Mouse (Mus musculus): ENCODE measurements around the gene Hexim1. TPM values are rescaled to one million over a fixed set of nuclear protein-coding genes. Genes with fewer than 3 reads are reported as not detected.

Hexim1 gene
- polyA plus RNA-seq, 1 experiment from 2014 or later: 2.8 TPM

- 0 out of 2 replicates have a peak overlapping the region, but pooled peaks have one; percentile 38 for H3K27ac ChIP-seq
- H3K36me3 ChIP-seq: peaks cover 15% of the 10 kb centered on the region
- H3K9me3 ChIP-seq: no peaks in the 10 kb centered on the region
- no peaks in the 10 kb centered on the region for H3K27me3 ChIP-seq (ENCODE audit: insufficient read depth, poor library complexity, severe bottlenecking)
- WGBS: 70% methylated on average over 8 of the region's 8 CpGs
- DNase-seq (ENCODE audit: low spot score): no peak
- H3K4me1 ChIP-seq: peaks cover 44% of the 10 kb centered on the region
- no peak overlapping the region for H3K4me3 ChIP-seq
Observed at GRCm38 (mm10) chr11:103136039-103136577, 20.1 kb downstream of the Hexim1 start.

DNA sequence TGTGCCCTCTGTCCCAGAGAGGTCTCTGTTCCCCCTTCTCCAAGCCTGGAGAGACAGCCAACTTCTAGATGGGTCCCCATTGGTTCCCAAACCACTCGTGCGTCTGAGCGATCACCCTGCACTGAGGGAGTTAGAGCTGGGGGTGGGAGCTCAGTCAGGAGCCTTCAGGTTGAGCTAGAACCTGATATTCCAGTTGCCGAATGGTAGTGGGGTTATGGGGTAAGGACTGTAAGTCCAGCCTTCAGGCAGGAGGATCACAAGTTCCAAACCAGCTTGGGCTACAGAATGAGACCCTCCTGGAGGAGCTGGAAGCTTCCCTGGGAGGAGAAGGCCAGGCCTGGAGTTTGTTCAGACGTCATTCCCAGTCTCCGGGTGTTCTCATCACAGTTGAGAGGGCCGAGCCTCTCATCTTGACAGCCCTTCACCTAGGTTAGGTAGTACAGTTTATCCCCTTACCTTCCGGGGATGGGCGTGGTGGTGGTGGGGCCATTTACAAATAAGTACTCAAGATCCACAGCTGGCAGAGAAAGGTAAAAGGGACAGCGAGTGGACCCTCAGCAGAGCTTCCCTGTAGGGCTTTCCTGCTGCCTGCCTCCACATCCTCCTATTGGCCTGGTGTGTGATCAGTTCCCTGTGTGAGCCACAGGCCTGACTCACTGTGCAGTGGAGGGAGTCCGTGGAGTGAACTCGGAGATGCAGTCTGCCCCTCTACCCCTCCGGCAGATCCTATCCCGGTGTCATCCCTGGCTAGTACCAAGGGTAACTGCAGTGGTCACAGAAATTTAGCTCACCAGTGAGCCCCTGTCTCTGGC, 24.1 kb downstream of the Hexim1 start:
- Histone ChIP-seq H3K27me3 (ENCODE audit: insufficient read depth, poor library complexity, severe bottlenecking) (no peaks in the 10 kb centered on the region), H3K36me3 (peaks cover 15% of the 10 kb centered on the region), H3K4me1 (peaks cover 62% of the 10 kb centered on the region), H3K27ac (peak overlapping the region; percentile 88), H3K9me3 (no peaks in the 10 kb centered on the region), H3K4me3 (no peak overlapping the region)
- no peak for DNase-seq (ENCODE audit: low spot score)
- WGBS: 84% methylated on average over 14 of the region's 14 CpGs

- Histone ChIP-seq H3K9me3 (no peaks in the 10 kb centered on the region), H3K27ac (peak overlapping the region; percentile 88), H3K4me1 (peaks cover 59% of the 10 kb centered on the region), H3K27me3 (ENCODE audit: insufficient read depth, poor library complexity, severe bottlenecking) (no peaks in the 10 kb centered on the region), H3K4me3 (no peak overlapping the region), H3K36me3 (peaks cover 15% of the 10 kb centered on the region)
- no peak for DNase-seq (ENCODE audit: low spot score)
- WGBS: 53% methylated on average over 6 of the region's 6 CpGs
Observed at GRCm38 (mm10) chr11:103140763-103141100, 24.7 kb downstream of the Hexim1 start.

- 26% methylated on average over 10 of the region's 11 CpGs for WGBS
- H3K4me3 ChIP-seq: no peak overlapping the region
- H3K9me3 ChIP-seq: no peaks in the 10 kb centered on the region
- no peaks in the 10 kb centered on the region for H3K27me3 ChIP-seq (ENCODE audit: insufficient read depth, poor library complexity, severe bottlenecking)
- no peak for DNase-seq (ENCODE audit: low spot score)
- H3K27ac ChIP-seq: peak overlapping the region; percentile 88
- H3K4me1 ChIP-seq: peaks cover 54% of the 10 kb centered on the region
- peaks cover 15% of the 10 kb centered on the region for H3K36me3 ChIP-seq
Observed at GRCm38 (mm10) chr11:103141101-103141943, 25.3 kb downstream of the Hexim1 start.

GRCm38 (mm10) chr11:103141944-103142255, 25.9 kb downstream of the Hexim1 start:
- no peak overlapping the region for H3K4me3 ChIP-seq
- 38% methylated on average over 1 of the region's 1 CpGs for WGBS
- H3K4me1 ChIP-seq: peaks cover 51% of the 10 kb centered on the region
- H3K9me3 ChIP-seq: no peaks in the 10 kb centered on the region
- H3K36me3 ChIP-seq: peaks cover 15% of the 10 kb centered on the region
- no peaks in the 10 kb centered on the region for H3K27me3 ChIP-seq (ENCODE audit: insufficient read depth, poor library complexity, severe bottlenecking)
- DNase-seq (ENCODE audit: low spot score): no peak
- H3K27ac ChIP-seq: peak overlapping the region; percentile 88

GRCm38 (mm10) chr11:103142441-103143182, 26.6 kb downstream of the Hexim1 start:
- 32% methylated on average over 8 of the region's 8 CpGs for WGBS
- Histone ChIP-seq H3K9me3 (no peaks in the 10 kb centered on the region), H3K27me3 (ENCODE audit: insufficient read depth, poor library complexity, severe bottlenecking) (no peaks in the 10 kb centered on the region), H3K27ac (peak overlapping the region; percentile 88), H3K4me3 (peak overlapping the region; percentile 31; the same call in 1 of the 2 replicates), H3K36me3 (peaks cover 15% of the 10 kb centered on the region), H3K4me1 (peaks cover 51% of the 10 kb centered on the region)
- peak; percentile 83 for DNase-seq (ENCODE audit: low spot score)

DNA sequence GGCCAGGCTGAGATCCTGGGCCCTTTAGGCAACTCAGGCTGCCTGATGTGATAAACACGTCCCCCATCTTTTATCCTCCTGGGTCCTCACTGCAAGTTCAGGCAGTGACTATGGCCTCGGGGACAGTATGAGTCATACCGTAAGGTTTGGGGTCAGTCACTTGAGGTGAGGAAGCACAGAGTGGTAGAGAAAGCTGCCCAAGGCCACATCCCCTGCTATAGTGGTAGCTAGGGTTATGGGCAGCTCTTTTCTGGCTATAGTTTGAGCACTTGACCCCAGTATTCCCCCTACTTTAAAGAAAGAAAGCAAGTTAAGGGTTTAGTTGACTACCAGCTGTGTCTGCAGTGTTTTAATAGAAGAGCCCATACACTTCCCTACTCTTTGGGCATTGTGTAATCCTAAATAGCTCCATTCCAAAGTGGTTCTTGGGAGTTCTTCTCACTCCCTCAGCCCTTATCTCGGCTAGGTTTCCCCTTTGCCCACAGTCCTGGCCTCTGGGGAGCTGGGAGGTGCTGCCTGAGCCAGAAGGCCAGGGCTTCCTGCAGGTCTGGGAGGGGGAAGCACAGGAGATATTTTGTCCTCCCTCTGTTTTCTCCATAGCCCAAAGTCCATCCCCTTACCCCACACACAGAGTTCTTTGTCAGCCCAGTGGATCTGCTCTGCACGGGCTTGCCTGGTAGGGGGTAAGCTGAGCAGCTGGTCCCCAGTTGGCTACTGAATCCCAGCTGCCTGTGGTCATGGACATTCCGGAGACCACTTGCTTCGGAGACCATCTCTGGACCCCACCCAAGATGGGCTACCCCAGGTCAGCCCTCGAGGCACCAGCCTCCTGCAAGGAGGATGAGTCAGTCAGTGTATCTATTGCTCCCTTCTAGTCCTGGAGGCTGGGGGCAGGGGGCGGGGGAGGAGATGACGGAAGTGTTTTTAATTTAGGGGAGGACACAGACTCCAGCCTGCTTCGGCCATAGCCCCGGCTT, 28.6 kb downstream of the Hexim1 start:
- WGBS: 28% methylated on average over 12 of the region's 12 CpGs
- H3K9me3 ChIP-seq: no peaks in the 10 kb centered on the region

DNA sequence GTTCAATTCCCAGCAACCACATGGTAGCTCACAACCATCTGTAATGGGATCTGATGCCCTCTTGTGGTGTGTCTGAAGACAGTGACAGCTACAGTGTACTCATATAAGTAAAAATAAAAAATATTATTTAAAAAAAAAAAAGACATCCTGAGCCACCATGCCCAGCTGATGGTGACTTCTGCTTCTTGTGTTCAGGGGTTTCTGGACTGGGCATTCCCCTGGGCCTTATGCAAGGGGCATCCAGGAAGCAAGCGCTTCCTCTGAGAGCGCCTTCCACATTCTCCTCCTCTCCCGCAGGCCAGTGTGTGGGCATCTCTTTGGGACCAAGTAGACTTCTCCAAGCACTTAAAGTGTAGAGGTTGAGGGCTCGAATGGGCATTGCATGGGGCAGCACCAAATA, 30.4 kb downstream of the Hexim1 start:
- Histone ChIP-seq H3K27ac (no peak overlapping the region), H3K4me1 (peaks cover 35% of the 10 kb centered on the region), H3K36me3 (no peaks in the 10 kb centered on the region), H3K4me3 (no peak overlapping the region), H3K27me3 (ENCODE audit: insufficient read depth, poor library complexity, severe bottlenecking) (no peaks in the 10 kb centered on the region), H3K9me3 (no peaks in the 10 kb centered on the region)
- DNase-seq (ENCODE audit: low spot score): no peak
- WGBS: 87% methylated on average over 4 of the region's 4 CpGs

More for the DNA sequence above, 28.6 kb downstream of the Hexim1 start:
- peak overlapping the region; percentile 78 for H3K27ac ChIP-seq
- peaks cover 2% of the 10 kb centered on the region; the same call in 1 of the 2 replicates for H3K36me3 ChIP-seq
- peaks cover 51% of the 10 kb centered on the region for H3K4me1 ChIP-seq
- no peak overlapping the region for H3K4me3 ChIP-seq
- no peaks in the 10 kb centered on the region for H3K27me3 ChIP-seq (ENCODE audit: insufficient read depth, poor library complexity, severe bottlenecking)
- DNase-seq (ENCODE audit: low spot score): no peak

DNA sequence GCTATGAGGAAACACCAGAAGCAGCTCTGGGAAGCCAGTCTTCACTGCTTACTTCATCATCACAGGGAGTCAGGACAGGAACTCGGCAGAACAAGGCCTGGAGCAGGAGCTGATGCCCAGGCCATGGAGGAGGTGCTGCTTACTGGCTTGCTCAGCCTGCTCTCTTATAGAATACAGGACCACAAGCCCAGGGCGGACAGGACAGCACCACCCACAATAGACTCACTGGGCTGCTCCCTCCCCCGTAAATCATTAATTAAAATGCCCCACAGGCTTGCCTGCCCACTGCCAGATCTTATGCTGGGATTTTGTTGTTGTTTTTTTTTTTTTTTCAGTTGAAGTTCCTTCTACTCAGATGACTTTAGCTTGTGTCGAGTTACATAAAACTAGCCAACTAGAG, 31.7 kb downstream of the Hexim1 start:
- 63% methylated on average over 4 of the region's 4 CpGs for WGBS
- H3K27ac ChIP-seq: no peak overlapping the region
- no peaks in the 10 kb centered on the region for H3K9me3 ChIP-seq
- no peak for DNase-seq (ENCODE audit: low spot score)
- H3K4me1 ChIP-seq: peaks cover 21% of the 10 kb centered on the region
- no peaks in the 10 kb centered on the region for H3K27me3 ChIP-seq (ENCODE audit: insufficient read depth, poor library complexity, severe bottlenecking)
- no peak overlapping the region for H3K4me3 ChIP-seq
- no peaks in the 10 kb centered on the region for H3K36me3 ChIP-seq

DNA sequence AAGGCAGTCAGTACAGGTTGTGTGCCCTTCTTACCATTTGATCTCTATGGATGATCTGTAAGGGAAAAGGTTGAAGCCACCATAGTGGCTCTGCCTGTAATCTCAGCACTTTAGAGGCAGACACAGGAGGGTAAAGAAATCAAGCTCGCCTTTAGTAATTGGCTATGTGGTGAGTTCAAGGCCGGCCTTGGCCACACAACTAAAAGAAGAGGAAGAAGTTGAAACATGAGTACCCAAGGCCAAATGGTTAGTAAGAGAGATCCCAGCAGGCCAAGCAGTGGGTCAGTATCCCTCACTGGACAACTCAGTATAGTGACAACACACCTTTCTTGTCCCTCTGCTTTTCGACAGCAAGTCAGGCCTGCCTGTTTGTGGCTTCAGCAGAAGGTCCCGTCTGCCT, 33.7 kb downstream of the Hexim1 start:
- Histone ChIP-seq H3K4me1 (peaks cover 6% of the 10 kb centered on the region), H3K4me3 (no peak overlapping the region), H3K36me3 (no peaks in the 10 kb centered on the region), H3K27me3 (ENCODE audit: insufficient read depth, poor library complexity, severe bottlenecking) (no peaks in the 10 kb centered on the region), H3K27ac (no peak overlapping the region), H3K9me3 (no peaks in the 10 kb centered on the region)
- DNase-seq (ENCODE audit: low spot score): no peak
- 88% methylated on average over 4 of the region's 4 CpGs for WGBS

- Histone ChIP-seq H3K36me3 (no peaks in the 10 kb centered on the region), H3K4me3 (peak overlapping the region; percentile 59), H3K9me3 (no peaks in the 10 kb centered on the region), H3K27ac (peak overlapping the region; percentile 79), H3K4me1 (peaks cover 8% of the 10 kb centered on the region), H3K27me3 (ENCODE audit: insufficient read depth, poor library complexity, severe bottlenecking) (0 out of 2 replicates have a peak, but pooled peaks cover 3% of the 10 kb centered on the region)
- under 1% methylated on average over 25 of the region's 25 CpGs for WGBS
- peak; percentile 97 for DNase-seq (ENCODE audit: low spot score)
Observed at GRCm38 (mm10) chr11:103158621-103159478, 42.8 kb downstream of the Hexim1 start.
